Mouse (Mus musculus) layer of hippocampus, adult 9-10 months (tissue): Measurements from ENCODE around the gene Lrrc61.
"Not testable (repeated sequence)": the region's sequence is repeated elsewhere in the genome, so short reads cannot be mapped to it uniquely, and the experiment has no call there.

ENCODE experiments used
- DNase-seq: peaks from one replicate; pipeline ENCODE4 v3.0.0; 2022; ENCODE audit warnings: low spot score

Lrrc61 gene

GRCm38 (mm10) chr6:48554280-48555103, at the start of gene Lrrc61:
Gene Lrrc61, plus strand, starts transcription at chr6:48554796.
- peak; percentile 96 for DNase-seq

GRCm38 (mm10) chr6:48508087-48508486, 46.5 kb upstream of the Lrrc61 start:
- no peak for DNase-seq

GRCm38 (mm10) chr6:48510426-48510825, 44.2 kb upstream of the Lrrc61 start:
- no peak for DNase-seq

GRCm38 (mm10) chr6:48511861-48512260, 42.7 kb upstream of the Lrrc61 start:
- no peak for DNase-seq

GRCm38 (mm10) chr6:48524882-48525281, 29.7 kb upstream of the Lrrc61 start:
- not testable (repeated sequence) for DNase-seq

- DNase-seq: no peak
Observed at GRCm38 (mm10) chr6:48527901-48528300, 26.7 kb upstream of the Lrrc61 start.

- no peak for DNase-seq
Observed at GRCm38 (mm10) chr6:48529261-48529660, 25.3 kb upstream of the Lrrc61 start.

- DNase-seq: no peak
Observed at GRCm38 (mm10) chr6:48529871-48530440, 24.6 kb upstream of the Lrrc61 start.

- no peak for DNase-seq
Observed at GRCm38 (mm10) chr6:48530862-48531261, 23.7 kb upstream of the Lrrc61 start.

GRCm38 (mm10) chr6:48533475-48533874, 21.1 kb upstream of the Lrrc61 start:
- no peak for DNase-seq

- DNase-seq: no peak
Observed at GRCm38 (mm10) chr6:48534913-48535312, 19.7 kb upstream of the Lrrc61 start.

- no peak for DNase-seq
Observed at GRCm38 (mm10) chr6:48536091-48536490, 18.5 kb upstream of the Lrrc61 start.

- peak; percentile 73 for DNase-seq
Observed at GRCm38 (mm10) chr6:48537105-48537954, 17.3 kb upstream of the Lrrc61 start, which contains the start of gene Atp6v0e2. Gene Atp6v0e2, plus strand, starts transcription at chr6:48537615.

- DNase-seq: peak; percentile 88
Observed at GRCm38 (mm10) chr6:48538841-48539737, 15.5 kb upstream of the Lrrc61 start.

GRCm38 (mm10) chr6:48539860-48540259, 14.7 kb upstream of the Lrrc61 start:
- no peak for DNase-seq

- no peak for DNase-seq
Observed at GRCm38 (mm10) chr6:48540721-48541120, 13.9 kb upstream of the Lrrc61 start.

- DNase-seq: no peak
Observed at GRCm38 (mm10) chr6:48541560-48542450, 12.8 kb upstream of the Lrrc61 start.

- no peak for DNase-seq
Observed at GRCm38 (mm10) chr6:48542631-48543030, 12.0 kb upstream of the Lrrc61 start.

- no peak for DNase-seq
Observed at GRCm38 (mm10) chr6:48545251-48545650, 9.3 kb upstream of the Lrrc61 start.

- no peak for DNase-seq
Observed at GRCm38 (mm10) chr6:48546271-48546670, 8.3 kb upstream of the Lrrc61 start.
